Mouse (Mus musculus) thymus, adult 2 months (tissue): ENCODE results near the gene Agap3.

Experiments
- CTCF ChIP-seq: fragments of 200-500 bp; IDR thresholded peaks from 2 replicates; pipeline ENCODE4 v1.5.1; 2012; ENCODE audit warnings: mild to moderate bottlenecking, control low read depth, low read length, moderate library complexity, borderline replicate concordance; ENCODE audit not compliant: control insufficient read depth, poor library complexity, insufficient read depth; ENCODE audit errors: extremely low read depth
- POLR2A ChIP-seq: fragments of 200-500 bp; IDR thresholded peaks from 2 replicates; pipeline ENCODE4 v1.6.1; 2012; ENCODE audit warnings: mild to moderate bottlenecking, low read length, control low read depth, moderate library complexity; ENCODE audit not compliant: control insufficient read depth, poor library complexity, insufficient read depth; ENCODE audit errors: extremely low read depth

- TF ChIP-seq CTCF (no peak), POLR2A (no peak)
These were observed 30.5 kb downstream of the Agap3 start for GRCm38 (mm10) chr5:24482247-24483079.
